Mouse (Mus musculus) right cerebral cortex, postnatal 4 days (tissue): ENCODE data around the gene Eps8l1.

Source experiments
- DNase-seq: peaks from one replicate; pipeline ENCODE4 v3.0.0-alpha.2; 2022

Gene Eps8l1

GRCm38 (mm10) chr7:4478796-4479291 lies 18.4 kb downstream of the Eps8l1 start:
- no peak for DNase-seq

- DNase-seq: peak; percentile 37
Observed at GRCm38 (mm10) chr7:4479674-4480073, 19.2 kb downstream of the Eps8l1 start.

- no peak for DNase-seq
Observed at GRCm38 (mm10) chr7:4482281-4482680, 21.8 kb downstream of the Eps8l1 start.

- DNase-seq: no peak
Observed at GRCm38 (mm10) chr7:4491308-4491707, 30.8 kb downstream of the Eps8l1 start.

GRCm38 (mm10) chr7:4492284-4493224 lies 32.1 kb downstream of the Eps8l1 start:
- no peak for DNase-seq

GRCm38 (mm10) chr7:4493991-4494390 lies 33.5 kb downstream of the Eps8l1 start:
- DNase-seq: no peak

- DNase-seq: no peak
Observed at GRCm38 (mm10) chr7:4496468-4496867, 36.0 kb downstream of the Eps8l1 start.

- no peak for DNase-seq
Observed at GRCm38 (mm10) chr7:4497271-4497903, 36.9 kb downstream of the Eps8l1 start.

- no peak for DNase-seq
Observed at GRCm38 (mm10) chr7:4498251-4498650, 37.8 kb downstream of the Eps8l1 start.

GRCm38 (mm10) chr7:4499034-4499433 lies 38.6 kb downstream of the Eps8l1 start:
- no peak for DNase-seq

- peak; percentile 61 for DNase-seq
Observed at GRCm38 (mm10) chr7:4500892-4501471, 40.5 kb downstream of the Eps8l1 start.

GRCm38 (mm10) chr7:4501558-4502397 lies 41.3 kb downstream of the Eps8l1 start, which contains the start of gene Ppp1r12c:
TSS of gene Ppp1r12c (minus strand) at chr7:4501680.
- DNase-seq: peak; percentile 96

- no peak for DNase-seq
Observed at GRCm38 (mm10) chr7:4502421-4503090, 42.1 kb downstream of the Eps8l1 start.

GRCm38 (mm10) chr7:4503100-4503499 lies 42.6 kb downstream of the Eps8l1 start:
- DNase-seq: no peak

- DNase-seq: no peak
Observed at GRCm38 (mm10) chr7:4503858-4504257, 43.4 kb downstream of the Eps8l1 start.

GRCm38 (mm10) chr7:4504646-4505435 lies 44.4 kb downstream of the Eps8l1 start:
- DNase-seq: no peak

GRCm38 (mm10) chr7:4507220-4507619 lies 46.7 kb downstream of the Eps8l1 start:
- DNase-seq: no peak

- no peak for DNase-seq
Observed at GRCm38 (mm10) chr7:4508062-4508738, 47.7 kb downstream of the Eps8l1 start.

- DNase-seq: no peak
Observed at GRCm38 (mm10) chr7:4508739-4509116, 48.3 kb downstream of the Eps8l1 start.

- DNase-seq: peak; percentile 47
Observed at GRCm38 (mm10) chr7:4509863-4510608, 49.6 kb downstream of the Eps8l1 start.
